Mouse (Mus musculus) heart, embryonic 11.5 days (tissue): Measurements from ENCODE around the gene Pold4. TPM values are rescaled to one million over a fixed set of nuclear protein-coding genes. Genes with fewer than 3 reads are reported as not detected.
A peak's percentile ranks its signal among the peaks of the same experiment; 100 is the strongest.

Experiments used
- ATAC-seq: fragments of 200-750 bp; cut with Nextera tagmentation; replicated peaks from 2 replicates; pipeline ENCODE4 v1.8.0; 2017; ENCODE audit warnings: moderate library complexity; ENCODE audit not compliant: insufficient number of reproducible peaks, low FRiP score, low TSS enrichment
- H3K27ac ChIP-seq: fragments of 300-500 bp; sonication (generic); 2 replicates; pipeline ENCODE4 v1.5.1; 2014; ENCODE audit warnings: mild to moderate bottlenecking, low read depth, low read length
- H3K27me3 ChIP-seq: fragments of 300-500 bp; sonication (generic); 2 replicates; pipeline ENCODE4 v1.6.1; 2014; ENCODE audit warnings: mild to moderate bottlenecking, low read length, mixed read lengths; ENCODE audit not compliant: control insufficient read depth, insufficient read depth
- H3K36me3 ChIP-seq: fragments of 300-500 bp; sonication (generic); 2 replicates; pipeline ENCODE4 v1.6.1; 2014; ENCODE audit warnings: mild to moderate bottlenecking, low read length, moderate library complexity, mixed read lengths; ENCODE audit not compliant: control insufficient read depth, insufficient read depth
- H3K4me1 ChIP-seq: fragments of 300-500 bp; sonication (generic); 2 replicates; pipeline ENCODE4 v1.6.1; 2014; ENCODE audit warnings: low read length; ENCODE audit not compliant: control insufficient read depth, insufficient read depth
- H3K4me2 ChIP-seq: fragments of 300-500 bp; sonication (generic); 2 replicates; pipeline ENCODE4 v1.6.1; 2014; ENCODE audit warnings: mild to moderate bottlenecking, moderate library complexity
- H3K4me3 ChIP-seq: fragments of 300-500 bp; sonication (generic); 2 replicates; pipeline ENCODE4 v1.5.1; 2014; ENCODE audit warnings: low read depth, low read length
- H3K9ac ChIP-seq: fragments of 300-500 bp; sonication (generic); 2 replicates; pipeline ENCODE4 v1.6.1; 2014; ENCODE audit warnings: mild to moderate bottlenecking, low read depth, low read length, moderate library complexity
- H3K9me3 ChIP-seq: fragments of 300-500 bp; sonication (generic); replicated peaks from 2 replicates; pipeline ENCODE4 v1.6.1; 2016; ENCODE audit warnings: low read length; ENCODE audit not compliant: control insufficient read depth
- WGBS: fragments of 180-500 bp; shearing (Covaris S2); extraction: QIAGEN DNeasy Blood & Tissue Kit; methylation state at CpG from one replicate; pipeline ENCODE4 v1.1.7; 2014; ENCODE audit not compliant: insufficient replicate concordance; 5-methylcytosine and 5-hydroxymethylcytosine counted together
- polyA plus RNA-seq: library from polyadenylated mRNA; unstranded; fragments of >200 nt; fragmentation: Nextera tagmentation; extraction: Ambion mirVana; gene quantifications from 2 replicates; pipeline ENCODE4 v1.2.1, GENCODE M21; 2014

Pold4 gene
- polyA plus RNA-seq, 1 experiment from 2014 or later, result 17.4 TPM

- Histone ChIP-seq H3K36me3 (no peaks in the 10 kb centered on the region), H3K9ac (peak within 1 kb of the TSS; percentile 78), H3K27ac (peak within 1 kb of the TSS; percentile 73), H3K27me3 (peaks cover 65% of the 10 kb centered on the region), H3K9me3 (no peaks in the 10 kb centered on the region), H3K4me1 (peaks cover 35% of the 10 kb centered on the region), H3K4me3 (peak within 1 kb of the TSS; percentile 67), H3K4me2 (peak within 1 kb of the TSS; percentile 100)
- WGBS, result 2% methylated on average over 48 of the region's 49 CpGs
- ATAC-seq, result peak; percentile 52; the same call in 1 of the 2 replicates
These were observed 17.5 kb upstream of the Pold4 start, which contains the start of the genes Clcf1 and AC109138.7 for GRCm38 (mm10) chr19:4214071-4214770. Clcf1 (plus strand) TSS chr19:4214238. AC109138.7 (plus strand) TSS chr19:4214357.

DNA sequence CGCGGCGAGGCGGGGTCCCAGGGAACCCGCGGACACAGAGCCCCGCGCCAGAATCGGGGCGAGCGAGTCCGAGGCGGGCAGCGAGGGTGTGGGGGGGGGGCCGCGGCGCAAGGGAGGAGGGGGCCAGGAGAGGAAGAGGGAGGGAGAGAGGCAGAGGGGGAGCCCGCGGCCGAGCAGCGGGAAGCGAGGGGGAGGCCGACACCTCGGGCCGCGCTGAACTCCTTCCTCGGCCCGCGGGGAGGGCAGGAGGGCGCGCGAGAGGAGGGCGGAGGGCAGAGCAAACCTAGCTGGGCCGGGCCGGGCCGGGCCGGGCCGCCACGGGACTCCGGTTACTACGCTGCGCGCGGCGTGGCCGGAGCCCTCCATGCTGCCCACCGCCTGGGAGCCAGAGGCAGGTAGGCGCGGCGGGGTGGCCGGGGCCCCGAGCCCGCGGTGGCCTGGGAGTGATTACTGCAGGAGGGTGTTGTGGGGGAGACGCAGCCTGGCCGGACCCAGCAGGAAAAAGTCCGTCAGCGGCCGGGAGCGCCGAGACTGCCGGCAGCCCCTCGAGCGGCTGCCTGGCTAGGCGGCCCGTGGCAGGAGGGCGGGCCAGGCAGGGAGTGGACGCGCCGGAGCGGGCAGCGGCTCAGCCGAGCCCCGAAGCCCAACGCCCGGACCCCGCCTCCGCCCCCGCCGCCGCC, 16.8 kb upstream of the Pold4 start:
- Histone ChIP-seq H3K36me3 (no peaks in the 10 kb centered on the region), H3K9ac (peak overlapping the region; percentile 78), H3K4me2 (peak overlapping the region; percentile 100), H3K9me3 (no peaks in the 10 kb centered on the region), H3K27me3 (peaks cover 65% of the 10 kb centered on the region), H3K4me1 (peaks cover 39% of the 10 kb centered on the region), H3K4me3 (peak overlapping the region; percentile 67), H3K27ac (peak overlapping the region; percentile 73)
- whole genome bisulfite sequencing, result 0% methylated on average over 43 of the region's 81 CpGs
- ATAC-seq, result peak; percentile 7; the same call in 1 of the 2 replicates

- Histone ChIP-seq H3K4me2 (peak overlapping the region; percentile 100), H3K27ac (peak overlapping the region; percentile 73; the same call in 1 of the 2 replicates), H3K9me3 (no peaks in the 10 kb centered on the region), H3K9ac (peak overlapping the region; percentile 78; the same call in 1 of the 2 replicates), H3K4me3 (peak overlapping the region; percentile 67), H3K27me3 (peaks cover 64% of the 10 kb centered on the region), H3K4me1 (peaks cover 44% of the 10 kb centered on the region), H3K36me3 (no peaks in the 10 kb centered on the region)
- no peak for ATAC-seq
- WGBS, result 1% methylated on average over 21 of the region's 21 CpGs
These were observed 16.3 kb upstream of the Pold4 start for GRCm38 (mm10) chr19:4215451-4215840.

DNA sequence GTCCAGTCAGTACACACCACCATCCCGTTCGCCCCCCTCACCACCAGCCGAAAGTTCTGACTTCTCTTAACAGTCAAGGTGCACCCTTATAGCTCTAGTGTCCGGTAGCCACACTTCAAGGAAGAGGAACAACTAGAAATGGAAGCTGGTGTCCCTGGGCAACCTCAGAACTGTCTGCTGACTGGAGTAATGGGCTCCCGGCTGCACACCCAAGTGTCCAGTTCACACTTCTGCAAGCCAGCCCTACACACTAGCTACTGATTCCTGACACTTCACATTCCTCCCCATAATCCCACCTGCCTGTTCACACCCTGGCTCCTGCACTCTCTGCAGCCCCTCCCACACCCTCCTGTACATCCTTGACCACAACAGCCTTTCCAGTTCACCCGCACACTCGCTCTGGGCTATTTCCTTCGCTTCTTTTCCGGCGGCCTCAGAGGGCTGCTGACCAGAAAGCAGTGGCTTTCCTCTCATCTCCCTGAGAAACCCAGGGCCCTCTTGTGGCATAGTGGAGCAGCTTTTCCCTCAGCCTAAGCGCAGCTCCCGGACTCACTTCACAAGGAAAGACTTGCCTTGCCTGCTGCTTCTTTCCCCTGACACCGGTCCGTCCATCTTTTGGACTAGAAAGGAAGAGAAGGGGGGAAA, 15.5 kb upstream of the Pold4 start:
- Histone ChIP-seq H3K27me3 (peaks cover 60% of the 10 kb centered on the region), H3K4me2 (peak overlapping the region; percentile 49), H3K9ac (peak overlapping the region; percentile 47; the same call in 1 of the 2 replicates), H3K36me3 (no peaks in the 10 kb centered on the region), H3K27ac (no peak overlapping the region), H3K9me3 (no peaks in the 10 kb centered on the region), H3K4me1 (peaks cover 51% of the 10 kb centered on the region), H3K4me3 (peak overlapping the region; percentile 6)
- ATAC-seq, result no peak
- 16% methylated on average over 14 of the region's 14 CpGs for WGBS

- Histone ChIP-seq H3K4me3 (no peak overlapping the region), H3K27me3 (peaks cover 58% of the 10 kb centered on the region), H3K4me2 (peak overlapping the region; percentile 20; the same call in 1 of the 2 replicates), H3K9ac (no peak overlapping the region; the same call in 1 of the 2 replicates), H3K9me3 (no peaks in the 10 kb centered on the region), H3K27ac (no peak overlapping the region), H3K36me3 (no peaks in the 10 kb centered on the region), H3K4me1 (peaks cover 60% of the 10 kb centered on the region)
- ATAC-seq, result no peak
- WGBS, result 14% methylated on average over 5 of the region's 5 CpGs
These were observed 14.6 kb upstream of the Pold4 start for GRCm38 (mm10) chr19:4217140-4217539.

GRCm38 (mm10) chr19:4217855-4218254, 13.8 kb upstream of the Pold4 start:
- Histone ChIP-seq H3K4me3 (no peak overlapping the region), H3K27ac (no peak overlapping the region), H3K36me3 (no peaks in the 10 kb centered on the region), H3K4me2 (no peak overlapping the region), H3K4me1 (peaks cover 57% of the 10 kb centered on the region), H3K9me3 (no peaks in the 10 kb centered on the region), H3K9ac (no peak overlapping the region), H3K27me3 (peaks cover 56% of the 10 kb centered on the region)
- WGBS, result 50% methylated on average over 3 of the region's 3 CpGs
- ATAC-seq, result no peak

DNA sequence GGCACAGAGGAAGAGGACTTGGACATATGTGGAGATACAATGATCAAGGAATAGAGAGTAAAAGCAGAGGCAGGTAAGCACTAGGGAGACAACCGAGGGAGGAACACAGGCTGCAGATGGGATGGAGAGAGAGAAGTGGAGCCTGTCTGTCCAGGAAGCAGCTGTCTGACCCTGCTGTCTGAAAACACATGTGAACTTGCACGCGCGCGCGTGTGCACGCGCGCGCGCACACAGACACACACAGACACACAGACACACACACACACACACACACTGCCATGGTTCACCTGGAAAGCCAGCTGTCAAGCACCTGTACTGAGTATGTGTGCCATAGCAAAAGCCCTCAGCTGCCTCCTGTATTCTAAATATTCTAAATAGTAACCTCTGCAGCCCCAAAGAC, 13.4 kb upstream of the Pold4 start:
- Histone ChIP-seq H3K9me3 (no peaks in the 10 kb centered on the region), H3K9ac (no peak overlapping the region), H3K27ac (no peak overlapping the region), H3K36me3 (no peaks in the 10 kb centered on the region), H3K27me3 (peaks cover 52% of the 10 kb centered on the region), H3K4me1 (peaks cover 53% of the 10 kb centered on the region), H3K4me2 (no peak overlapping the region), H3K4me3 (no peak overlapping the region)
- ATAC-seq, result no peak
- WGBS, result 78% methylated on average over 11 of the region's 11 CpGs

DNA sequence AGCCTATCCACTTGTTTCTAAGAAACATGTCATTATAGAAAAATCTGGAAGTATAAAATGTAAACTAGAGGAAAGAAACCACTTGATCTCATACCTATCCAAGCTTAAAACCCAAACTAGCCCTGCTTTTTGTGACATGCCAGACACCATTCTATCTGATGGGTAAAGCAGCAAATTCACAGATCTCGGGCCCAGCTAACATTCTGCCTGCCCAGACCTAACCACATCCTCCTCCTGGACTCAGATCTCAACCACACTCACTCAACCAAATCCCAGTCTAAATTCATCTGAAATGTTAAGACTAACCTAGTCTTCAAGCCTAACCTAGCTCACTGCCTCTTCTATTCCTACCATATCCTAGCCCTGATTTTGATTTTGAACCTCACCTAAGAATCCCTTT, 12.9 kb upstream of the Pold4 start:
- Histone ChIP-seq H3K9ac (no peak overlapping the region), H3K27ac (no peak overlapping the region), H3K9me3 (no peaks in the 10 kb centered on the region), H3K36me3 (no peaks in the 10 kb centered on the region), H3K27me3 (peaks cover 47% of the 10 kb centered on the region), H3K4me2 (no peak overlapping the region), H3K4me1 (peaks cover 48% of the 10 kb centered on the region), H3K4me3 (no peak overlapping the region)
- no peak for ATAC-seq
- WGBS, result 70% methylated on average over 1 of the region's 1 CpGs
